Mouse (Mus musculus): ENCODE results near the gene Magoh. TPM values are rescaled to one million over a fixed set of nuclear protein-coding genes. Genes with fewer than 3 reads are reported as not detected.

The Magoh gene
- total and polyA plus RNA-seq, 2 experiments from 2014 or later, result 49.8 to 138 TPM

DNA sequence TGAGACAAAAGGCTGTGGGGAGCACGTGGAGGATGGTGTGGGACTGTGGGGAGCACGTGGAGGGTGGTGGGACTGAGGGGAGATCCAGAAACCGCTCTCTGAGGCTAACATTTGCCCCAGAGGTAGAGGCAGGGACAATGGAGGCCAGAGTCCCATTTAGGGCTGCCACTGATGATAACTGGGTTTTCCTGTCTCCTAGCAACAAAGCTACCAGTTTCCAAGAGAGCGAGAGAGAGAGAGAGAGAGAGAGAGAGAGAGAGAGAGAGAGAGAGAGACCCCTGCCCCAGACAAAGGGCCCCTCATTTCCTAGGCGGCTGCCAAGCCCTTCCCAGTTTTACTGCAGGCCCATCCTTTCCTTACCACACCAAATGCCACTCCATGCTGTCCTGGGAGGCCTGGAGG is 44.0 kb upstream of the Magoh start:
- Histone ChIP-seq H3K36me3 (ENCODE audit: insufficient read depth) (peaks cover 11% of the 10 kb centered on the region), H3K9me3 (ENCODE audit: low read length) (no peaks in the 10 kb centered on the region), H3K9ac (peak overlapping the region; percentile 49), H3K4me2 (ENCODE audit: low read depth) (no peak overlapping the region), H3K27ac (ENCODE audit: low read depth, low read length) (peak overlapping the region; percentile 86), H3K4me3 (ENCODE audit: low read depth, low read length) (no peak overlapping the region), H3K4me1 (ENCODE audit: insufficient read depth) (peaks cover 60% of the 10 kb centered on the region), H3K27me3 (ENCODE audit: insufficient read depth, low read length) (no peaks in the 10 kb centered on the region)
- DNase-seq (peak; percentile 64), ATAC-seq (peak; percentile 40)
- no peak for TF ChIP-seq CTCF (IDR thresholded peaks at IDR 0.05; ENCODE audit: low read depth)
- 8% methylated on average over 5 of the region's 5 CpGs for WGBS

DNA sequence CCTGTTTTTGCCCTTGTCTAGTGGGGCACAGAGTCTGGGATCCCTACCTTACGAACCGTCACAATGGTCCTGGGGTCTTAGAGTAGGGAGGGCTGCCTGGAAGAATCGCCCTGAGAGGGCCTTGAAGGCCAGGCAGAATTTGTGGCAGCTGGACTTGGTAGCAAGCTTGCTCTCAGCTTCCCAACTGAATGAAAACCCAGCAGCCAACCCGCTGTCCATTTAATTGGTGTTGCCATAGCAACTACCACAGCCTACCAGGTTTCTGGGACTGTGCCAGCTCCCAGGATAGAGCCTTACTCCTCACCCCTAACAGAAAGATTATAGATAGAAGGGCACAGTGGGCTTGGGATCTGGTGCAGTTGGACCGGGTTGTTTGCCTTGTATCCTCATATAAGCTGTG is 42.8 kb upstream of the Magoh start:
- Histone ChIP-seq H3K4me1 (ENCODE audit: insufficient read depth) (peaks cover 51% of the 10 kb centered on the region), H3K9ac (0 out of 2 replicates have a peak overlapping the region, but pooled peaks have one; percentile 28), H3K36me3 (ENCODE audit: insufficient read depth) (peaks cover 11% of the 10 kb centered on the region), H3K4me2 (ENCODE audit: low read depth) (no peak overlapping the region), H3K27ac (ENCODE audit: low read depth, low read length) (peak overlapping the region; percentile 86), H3K9me3 (ENCODE audit: low read length) (no peaks in the 10 kb centered on the region), H3K4me3 (ENCODE audit: low read depth, low read length) (no peak overlapping the region), H3K27me3 (ENCODE audit: insufficient read depth, low read length) (no peaks in the 10 kb centered on the region)
- ATAC-seq (peak; percentile 12), DNase-seq (peak; percentile 90)
- 9% methylated on average over 5 of the region's 5 CpGs for WGBS
- no peak for TF ChIP-seq CTCF (IDR thresholded peaks at IDR 0.05; ENCODE audit: low read depth)

DNA sequence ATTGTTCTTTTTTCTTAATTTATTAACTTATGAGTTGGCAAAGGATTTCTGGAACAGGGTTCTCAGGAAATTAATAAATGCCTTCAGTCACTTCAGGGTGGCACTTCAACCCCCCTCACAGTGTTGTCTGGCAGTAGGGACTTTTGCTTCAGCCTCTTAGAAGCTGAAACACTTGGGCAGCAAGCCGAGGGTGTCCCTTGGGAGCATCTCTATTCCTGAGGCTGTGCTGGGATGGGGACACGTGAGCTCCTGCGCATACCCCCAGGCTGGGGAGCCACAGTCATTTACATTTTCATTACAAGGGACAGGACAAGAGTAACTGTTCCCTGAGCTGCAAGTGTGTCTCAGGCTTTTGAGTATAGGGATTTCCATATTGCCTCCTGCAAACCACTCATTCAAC is 41.6 kb upstream of the Magoh start:
- H3K27ac ChIP-seq (ENCODE audit: low read depth, low read length), result no peak overlapping the region
- H3K4me2 ChIP-seq (ENCODE audit: low read depth), result no peak overlapping the region
- peaks cover 15% of the 10 kb centered on the region for H3K36me3 ChIP-seq (ENCODE audit: insufficient read depth)
- peaks cover 42% of the 10 kb centered on the region for H3K4me1 ChIP-seq (ENCODE audit: insufficient read depth)
- no peak for DNase-seq
- 74% methylated on average over 3 of the region's 3 CpGs for WGBS
- no peaks in the 10 kb centered on the region for H3K27me3 ChIP-seq (ENCODE audit: insufficient read depth, low read length)
- H3K9me3 ChIP-seq (ENCODE audit: low read length), result no peaks in the 10 kb centered on the region
- no peak for ATAC-seq
- TF ChIP-seq CTCF (IDR thresholded peaks at IDR 0.05; ENCODE audit: low read depth), result no peak
- no peak overlapping the region for H3K4me3 ChIP-seq (ENCODE audit: low read depth, low read length)
- no peak overlapping the region for H3K9ac ChIP-seq

DNA sequence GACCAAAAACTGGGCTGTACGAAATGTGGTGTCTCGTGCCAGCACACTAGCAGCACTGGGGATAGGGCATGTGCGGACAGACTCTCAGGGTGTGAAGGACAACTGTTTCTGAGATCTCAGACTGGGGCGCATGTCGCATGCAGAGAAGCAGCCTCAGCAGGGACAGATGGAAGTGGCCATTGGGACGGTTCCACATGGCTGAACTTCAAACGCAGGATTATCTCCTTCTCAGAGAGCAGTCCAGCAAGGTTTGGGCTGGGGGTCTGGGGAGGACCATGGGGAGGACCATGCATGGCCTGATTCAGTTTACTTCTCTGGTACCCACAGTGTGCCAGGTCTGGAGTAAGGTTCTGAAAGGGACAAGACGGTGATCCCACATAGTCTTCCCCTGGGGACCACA is 35.9 kb upstream of the Magoh start:
- H3K4me1 ChIP-seq (ENCODE audit: insufficient read depth), result no peaks in the 10 kb centered on the region
- no peaks in the 10 kb centered on the region for H3K9me3 ChIP-seq (ENCODE audit: low read length)
- H3K27ac ChIP-seq (ENCODE audit: low read depth, low read length), result no peak overlapping the region
- no peak for TF ChIP-seq CTCF (IDR thresholded peaks at IDR 0.05; ENCODE audit: low read depth)
- H3K4me3 ChIP-seq (ENCODE audit: low read depth, low read length), result no peak overlapping the region
- H3K4me2 ChIP-seq (ENCODE audit: low read depth), result no peak overlapping the region
- peaks cover 40% of the 10 kb centered on the region for H3K36me3 ChIP-seq (ENCODE audit: insufficient read depth)
- no peak overlapping the region for H3K9ac ChIP-seq
- WGBS, result 39% methylated on average over 8 of the region's 8 CpGs
- ATAC-seq (no peak), DNase-seq (no peak)
- no peaks in the 10 kb centered on the region for H3K27me3 ChIP-seq (ENCODE audit: insufficient read depth, low read length)

DNA sequence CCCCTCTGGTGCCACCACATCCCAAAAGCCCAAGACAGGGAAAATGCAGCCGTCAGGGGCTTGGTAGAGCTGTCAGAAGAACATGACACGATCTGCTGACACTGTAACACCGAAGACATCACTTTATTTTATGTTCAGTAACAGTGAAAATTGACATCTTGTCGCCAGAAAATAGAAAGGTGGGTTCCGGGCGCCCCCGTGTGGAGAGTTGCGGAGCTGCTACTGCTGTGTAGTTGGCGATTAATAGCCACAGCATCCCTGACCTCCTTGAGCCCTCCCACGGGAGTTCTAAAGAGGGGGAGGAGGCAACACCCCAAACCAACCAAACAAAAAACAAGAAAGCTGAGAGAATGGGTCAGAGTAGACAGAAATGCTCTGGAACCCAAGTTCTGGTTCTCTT is 34.6 kb upstream of the Magoh start:
- Histone ChIP-seq H3K4me3 (ENCODE audit: low read depth, low read length) (no peak overlapping the region), H3K27me3 (ENCODE audit: insufficient read depth, low read length) (no peaks in the 10 kb centered on the region), H3K36me3 (ENCODE audit: insufficient read depth) (peaks cover 53% of the 10 kb centered on the region), H3K4me2 (ENCODE audit: low read depth) (no peak overlapping the region), H3K4me1 (ENCODE audit: insufficient read depth) (no peaks in the 10 kb centered on the region), H3K9ac (no peak overlapping the region), H3K9me3 (ENCODE audit: low read length) (no peaks in the 10 kb centered on the region), H3K27ac (ENCODE audit: low read depth, low read length) (peak overlapping the region; percentile 54; the same call in 1 of the 2 replicates)
- peak; percentile 87 for DNase-seq
- ATAC-seq, result peak; percentile 20; the same call in 1 of the 2 replicates
- TF ChIP-seq CTCF (IDR thresholded peaks at IDR 0.05; ENCODE audit: low read depth), result peak; percentile 91
- WGBS, result 1% methylated on average over 10 of the region's 10 CpGs

DNA sequence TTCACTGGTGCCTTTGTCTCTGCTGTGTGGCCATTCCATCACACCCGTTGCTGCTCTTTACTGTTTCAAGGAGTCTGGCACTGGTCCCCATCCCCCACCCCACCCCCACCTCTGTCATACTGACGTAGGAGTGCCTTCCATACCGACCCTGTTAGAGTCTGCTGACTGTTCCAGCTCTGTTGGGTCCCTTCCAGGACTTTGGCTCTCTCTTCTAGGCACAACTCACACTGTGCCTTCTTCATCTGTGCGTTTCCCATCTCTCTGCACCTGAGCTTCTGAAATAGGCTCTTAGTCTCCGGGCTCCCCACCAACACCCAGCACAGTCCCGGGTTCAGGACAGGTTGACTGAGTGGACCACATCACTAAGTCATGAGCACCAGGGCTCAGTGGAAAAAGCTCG is 32.8 kb upstream of the Magoh start:
- Histone ChIP-seq H3K9ac (no peak overlapping the region), H3K27me3 (ENCODE audit: insufficient read depth, low read length) (no peaks in the 10 kb centered on the region), H3K4me3 (ENCODE audit: low read depth, low read length) (no peak overlapping the region), H3K9me3 (ENCODE audit: low read length) (no peaks in the 10 kb centered on the region), H3K27ac (ENCODE audit: low read depth, low read length) (no peak overlapping the region), H3K36me3 (ENCODE audit: insufficient read depth) (peaks cover 68% of the 10 kb centered on the region), H3K4me1 (ENCODE audit: insufficient read depth) (no peaks in the 10 kb centered on the region), H3K4me2 (ENCODE audit: low read depth) (no peak overlapping the region)
- ATAC-seq (no peak), DNase-seq (no peak)
- WGBS, result 56% methylated on average over 7 of the region's 7 CpGs
- no peak for TF ChIP-seq CTCF (IDR thresholded peaks at IDR 0.05; ENCODE audit: low read depth)

DNA sequence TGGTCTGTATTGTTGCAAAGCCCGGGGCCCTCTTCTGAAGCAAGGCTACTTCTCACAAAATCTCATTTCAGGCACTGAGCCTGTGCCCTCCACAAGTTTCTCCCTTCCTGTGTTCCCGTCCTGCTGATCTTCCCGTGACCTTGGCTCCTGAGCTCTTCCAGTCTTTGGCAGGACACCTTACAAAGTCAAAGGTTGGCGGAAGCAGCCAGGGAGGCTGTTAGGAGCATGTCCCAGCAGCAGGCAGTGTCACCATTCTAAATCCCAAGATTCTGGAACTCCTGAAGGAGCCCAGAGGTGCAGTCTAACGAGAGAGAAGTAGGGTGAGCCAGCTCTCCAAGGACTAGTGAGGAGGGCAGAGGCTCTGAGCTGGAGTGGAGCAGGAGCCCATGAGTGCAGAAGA is 31.0 kb upstream of the Magoh start:
- DNase-seq (no peak), ATAC-seq (no peak)
- WGBS, result 83% methylated on average over 5 of the region's 5 CpGs
- Histone ChIP-seq H3K4me1 (ENCODE audit: insufficient read depth) (no peaks in the 10 kb centered on the region), H3K27ac (ENCODE audit: low read depth, low read length) (no peak overlapping the region), H3K27me3 (ENCODE audit: insufficient read depth, low read length) (no peaks in the 10 kb centered on the region), H3K9me3 (ENCODE audit: low read length) (no peaks in the 10 kb centered on the region), H3K4me3 (ENCODE audit: low read depth, low read length) (no peak overlapping the region), H3K9ac (no peak overlapping the region), H3K36me3 (ENCODE audit: insufficient read depth) (peaks cover 75% of the 10 kb centered on the region), H3K4me2 (ENCODE audit: low read depth) (no peak overlapping the region)
- no peak for TF ChIP-seq CTCF (IDR thresholded peaks at IDR 0.05; ENCODE audit: low read depth)

DNA sequence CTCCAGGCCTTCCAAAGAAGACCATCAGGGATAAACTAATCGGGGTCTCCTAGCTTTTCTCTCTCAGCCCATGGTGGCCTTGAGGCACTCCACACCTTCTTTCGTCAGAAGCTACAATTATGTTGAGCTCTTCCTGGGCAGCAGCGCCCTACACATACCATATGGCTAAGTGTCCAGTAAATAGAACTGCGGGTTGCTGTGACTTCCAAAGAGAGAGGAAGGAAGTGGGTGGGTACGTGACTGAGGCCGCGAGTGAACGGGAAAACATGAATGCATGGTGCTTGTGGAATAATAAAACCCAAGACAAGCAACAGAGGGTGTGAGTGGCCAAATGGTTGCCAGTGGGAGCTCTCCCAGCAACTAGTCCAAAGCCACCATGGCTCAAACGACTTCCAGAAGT is 29.9 kb upstream of the Magoh start:
- no peaks in the 10 kb centered on the region for H3K27me3 ChIP-seq (ENCODE audit: insufficient read depth, low read length)
- no peak overlapping the region for H3K9ac ChIP-seq
- no peak for TF ChIP-seq CTCF (IDR thresholded peaks at IDR 0.05; ENCODE audit: low read depth)
- no peak overlapping the region for H3K4me3 ChIP-seq (ENCODE audit: low read depth, low read length)
- 81% methylated on average over 9 of the region's 9 CpGs for WGBS
- no peak for ATAC-seq
- no peak overlapping the region for H3K4me2 ChIP-seq (ENCODE audit: low read depth)
- no peak overlapping the region for H3K27ac ChIP-seq (ENCODE audit: low read depth, low read length)
- H3K4me1 ChIP-seq (ENCODE audit: insufficient read depth), result no peaks in the 10 kb centered on the region
- no peak for DNase-seq
- H3K9me3 ChIP-seq (ENCODE audit: low read length), result no peaks in the 10 kb centered on the region
- H3K36me3 ChIP-seq (ENCODE audit: insufficient read depth), result peaks cover 82% of the 10 kb centered on the region
